Mouse (Mus musculus) cortical plate, adult 2 months (tissue): ENCODE results near the gene Map4k2.

Experiments used
- CTCF ChIP-seq: fragments of 200-500 bp; IDR thresholded peaks from 2 replicates; pipeline ENCODE4 v1.5.1; 2011; ENCODE audit warnings: mild to moderate bottlenecking, control low read depth, low read length; ENCODE audit not compliant: insufficient read depth; ENCODE audit errors: extremely low read depth
- POLR2A ChIP-seq: fragments of 200-500 bp; IDR thresholded peaks from 2 replicates; pipeline ENCODE4 v1.6.1; 2011; ENCODE audit warnings: mild to moderate bottlenecking, low read length, control low read depth; ENCODE audit not compliant: insufficient read depth; ENCODE audit errors: extremely low read depth

- TF ChIP-seq POLR2A = no peak
- TF ChIP-seq CTCF = no peak
These were observed 630 bp downstream of the Map4k2 start for GRCm38 (mm10) chr19:6341453-6342077.
